Mouse (Mus musculus): ENCODE data around the gene Tmem210. TPM values are rescaled to one million over a fixed set of nuclear protein-coding genes. Genes with fewer than 3 reads are reported as not detected.

Gene Tmem210
- total RNA-seq, 1 experiment: not detected

DNA sequence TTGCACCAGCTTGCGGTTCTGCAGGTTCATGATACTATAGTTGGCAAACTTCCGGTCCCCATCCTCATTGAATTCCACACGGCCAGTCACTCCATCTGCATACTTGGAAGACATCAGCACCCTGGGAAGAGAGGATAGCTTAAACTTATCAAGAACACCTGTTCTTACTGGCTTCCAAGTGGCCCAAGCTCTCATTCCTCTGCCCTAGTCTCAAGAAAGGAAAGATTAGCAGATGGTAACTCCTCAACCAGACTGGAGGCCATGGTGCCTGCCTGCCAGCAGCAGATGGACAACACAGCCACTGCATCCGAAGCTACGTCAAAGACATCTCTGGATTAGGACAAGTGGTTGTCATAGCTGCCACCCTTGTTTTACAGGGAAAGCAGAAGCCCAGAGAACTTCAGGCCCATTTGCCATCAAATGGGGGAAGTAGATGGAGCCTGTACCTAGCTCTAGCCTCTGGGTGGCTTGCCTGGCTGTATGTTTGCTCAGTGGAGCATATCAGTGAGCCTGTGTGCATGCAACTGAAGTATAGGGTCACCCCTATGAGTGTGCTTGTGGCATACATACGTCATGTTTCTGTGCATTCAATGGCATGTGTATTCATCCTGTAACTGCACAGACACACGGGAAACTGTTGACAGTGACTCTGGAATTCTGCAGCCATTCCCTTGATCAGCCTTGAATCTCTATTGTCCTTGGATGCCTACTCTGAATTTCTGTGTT is 16.1 kb downstream of the Tmem210 start:
- TF ChIP-seq HCFC1 (IDR thresholded peaks at IDR 0.05; ENCODE audit: borderline replicate concordance, insufficient read depth, low read length) (no peak), MAFK (IDR thresholded peaks at IDR 0.05; ENCODE audit: insufficient read depth, low read depth, low read length) (no peak), ZC3H11A (IDR thresholded peaks at IDR 0.05; ENCODE audit: borderline replicate concordance, low read depth, low read length) (no peak), ZNF384 (IDR thresholded peaks at IDR 0.05; ENCODE audit: low read depth, low read length) (no peak), CHD2 (IDR thresholded peaks at IDR 0.05; ENCODE audit: low read depth, low read length) (no peak)
- no peak overlapping the region for H3K9ac ChIP-seq (ENCODE audit: insufficient read depth, low read depth, low read length, poor library complexity, severe bottlenecking)
- H3K36me3 ChIP-seq (ENCODE audit: control insufficient read depth, insufficient read depth, low read length, poor library complexity, severe bottlenecking): peaks cover 2% of the 10 kb centered on the region; the same call in 1 of the 2 replicates
- H3K9me3 ChIP-seq (ENCODE audit: control insufficient read depth, insufficient read depth, low read depth, low read length): no peaks in the 10 kb centered on the region
- no peak overlapping the region for H3K4me3 ChIP-seq (ENCODE audit: insufficient read depth in 1 of 2, low read depth in 1 of 2, low read length in 2 of 2, poor library complexity in 1 of 2, severe bottlenecking in 1 of 2)
- H3K27ac ChIP-seq (ENCODE audit: insufficient read depth, low read depth, low read length, poor library complexity, severe bottlenecking): no peak overlapping the region
- in situ Hi-C loops (cut with MboI; ENCODE audit: low sequenced_read_pairs in 2 of 2, unreplicated experiment in 2 of 2): no loop called here
- H3K4me1 ChIP-seq (ENCODE audit: control insufficient read depth in 2 of 2, insufficient read depth in 2 of 2, low read length in 2 of 2, poor library complexity in 1 of 2): peaks cover 0 to 3% of the 10 kb centered on the region in 2 experiments; a peak in 1 of 4 replicates
- DNase-seq (ENCODE audit: low read depth, low spot score): no peak

- TF ChIP-seq HCFC1 (IDR thresholded peaks at IDR 0.05; ENCODE audit: borderline replicate concordance, insufficient read depth, low read length): no peak
- TF ChIP-seq ZC3H11A (IDR thresholded peaks at IDR 0.05; ENCODE audit: borderline replicate concordance, low read depth, low read length): no peak
- no peak for TF ChIP-seq ZNF384 (IDR thresholded peaks at IDR 0.05; ENCODE audit: low read depth, low read length)
- no peaks in the 10 kb centered on the region for H3K9me3 ChIP-seq (ENCODE audit: control insufficient read depth, insufficient read depth, low read depth, low read length)
- H3K36me3 ChIP-seq (ENCODE audit: control insufficient read depth, insufficient read depth, low read length, poor library complexity, severe bottlenecking): peaks cover 2% of the 10 kb centered on the region; the same call in 1 of the 2 replicates
- H3K4me3 ChIP-seq (ENCODE audit: insufficient read depth in 1 of 2, low read depth in 1 of 2, low read length in 2 of 2, poor library complexity in 1 of 2, severe bottlenecking in 1 of 2): peak overlapping the region; percentile 53 to 56
- H3K27ac ChIP-seq (ENCODE audit: insufficient read depth, low read depth, low read length, poor library complexity, severe bottlenecking): no peak overlapping the region
- no peak for DNase-seq (ENCODE audit: low read depth, low spot score)
- peak overlapping the region; percentile 57 for H3K9ac ChIP-seq (ENCODE audit: insufficient read depth, low read depth, low read length, poor library complexity, severe bottlenecking)
- in situ Hi-C loops (cut with MboI; ENCODE audit: low sequenced_read_pairs in 2 of 2, unreplicated experiment in 2 of 2): no loop called here
- H3K4me1 ChIP-seq (ENCODE audit: control insufficient read depth in 2 of 2, insufficient read depth in 2 of 2, low read length in 2 of 2, poor library complexity in 1 of 2): peaks cover 0 to 3% of the 10 kb centered on the region in 2 experiments; a peak in 1 of 4 replicates
Measured at GRCm38 (mm10) chr2:25304657-25305541, 17.0 kb downstream of the Tmem210 start.

DNA sequence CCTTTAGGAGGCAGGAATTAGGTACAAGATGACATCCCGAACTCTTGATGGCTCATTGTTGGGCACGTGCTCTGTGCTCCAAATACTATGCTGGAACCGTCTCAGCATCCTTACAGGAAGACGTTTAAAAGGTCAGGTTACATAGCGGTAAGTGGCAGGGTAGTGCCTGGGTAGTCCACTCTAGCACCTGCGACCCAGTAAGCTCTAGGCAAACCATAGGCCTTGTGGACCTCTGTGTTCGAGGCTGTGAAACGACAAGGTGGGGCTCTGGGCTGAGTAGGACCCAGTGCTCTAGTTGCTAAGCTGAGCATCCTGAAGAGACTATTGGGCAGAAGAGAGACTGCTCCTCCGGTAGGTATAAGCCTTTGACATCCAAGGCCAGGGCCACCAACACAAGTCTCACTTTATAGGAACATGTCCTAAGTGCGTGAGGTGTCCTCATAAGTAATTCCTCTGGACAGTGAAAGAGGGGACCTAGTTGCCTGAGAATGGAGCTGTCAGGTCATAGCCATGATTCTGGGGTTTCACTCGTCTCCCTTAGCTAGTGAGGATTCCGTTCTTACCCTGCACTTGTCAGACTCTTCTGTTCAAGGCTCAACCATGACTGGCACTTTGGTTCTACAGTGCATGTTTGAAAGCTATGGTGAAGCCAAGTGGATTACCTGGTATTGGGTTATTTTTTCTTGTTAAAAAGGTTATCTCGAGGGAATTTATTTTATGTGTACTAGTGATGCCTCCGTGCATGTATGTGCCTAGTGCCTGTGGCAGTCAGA is 17.8 kb downstream of the Tmem210 start:
- H3K9ac ChIP-seq (ENCODE audit: insufficient read depth, low read depth, low read length, poor library complexity, severe bottlenecking): 0 out of 2 replicates have a peak overlapping the region, but pooled peaks have one; percentile 57
- peaks cover 0 to 3% of the 10 kb centered on the region in 2 experiments; a peak in 1 of 4 replicates for H3K4me1 ChIP-seq (ENCODE audit: control insufficient read depth in 2 of 2, insufficient read depth in 2 of 2, low read length in 2 of 2, poor library complexity in 1 of 2)
- H3K27ac ChIP-seq (ENCODE audit: insufficient read depth, low read depth, low read length, poor library complexity, severe bottlenecking): no peak overlapping the region
- peaks cover 2% of the 10 kb centered on the region; the same call in 1 of the 2 replicates for H3K36me3 ChIP-seq (ENCODE audit: control insufficient read depth, insufficient read depth, low read length, poor library complexity, severe bottlenecking)
- H3K9me3 ChIP-seq (ENCODE audit: control insufficient read depth, insufficient read depth, low read depth, low read length): no peaks in the 10 kb centered on the region
- no peak for DNase-seq (ENCODE audit: low read depth, low spot score)
- peak overlapping the region in 1 of 2 experiments; percentile 56; a peak in 2 of 4 replicates for H3K4me3 ChIP-seq (ENCODE audit: insufficient read depth in 1 of 2, low read depth in 1 of 2, low read length in 2 of 2, poor library complexity in 1 of 2, severe bottlenecking in 1 of 2)
- in situ Hi-C loops (cut with MboI; ENCODE audit: low sequenced_read_pairs in 2 of 2, unreplicated experiment in 2 of 2): no loop called here
- TF ChIP-seq HCFC1 (IDR thresholded peaks at IDR 0.05; ENCODE audit: borderline replicate concordance, insufficient read depth, low read length) (no peak), ZC3H11A (IDR thresholded peaks at IDR 0.05; ENCODE audit: borderline replicate concordance, low read depth, low read length) (no peak), ZNF384 (IDR thresholded peaks at IDR 0.05; ENCODE audit: low read depth, low read length) (no peak), CHD2 (IDR thresholded peaks at IDR 0.05; ENCODE audit: low read depth, low read length) (no peak), MAFK (IDR thresholded peaks at IDR 0.05; ENCODE audit: insufficient read depth, low read depth, low read length) (no peak)

GRCm38 (mm10) chr2:25310180-25310579 is 22.2 kb downstream of the Tmem210 start:
- 0 out of 2 replicates have a peak overlapping the region, but pooled peaks have one; percentile 2 for H3K9ac ChIP-seq (ENCODE audit: insufficient read depth, low read depth, low read length, poor library complexity, severe bottlenecking)
- in situ Hi-C loops (cut with MboI; ENCODE audit: low sequenced_read_pairs in 2 of 2, unreplicated experiment in 2 of 2): no loop called here
- no peaks in the 10 kb centered on the region for H3K36me3 ChIP-seq (ENCODE audit: control insufficient read depth, insufficient read depth, low read length, poor library complexity, severe bottlenecking)
- H3K4me1 ChIP-seq (ENCODE audit: control insufficient read depth in 2 of 2, insufficient read depth in 2 of 2, low read length in 2 of 2, poor library complexity in 1 of 2): peaks cover 3 to 18% of the 10 kb centered on the region in 2 experiments; a peak in 3 of 4 replicates
- TF ChIP-seq MAFK (IDR thresholded peaks at IDR 0.05; ENCODE audit: insufficient read depth, low read depth, low read length) (no peak), HCFC1 (IDR thresholded peaks at IDR 0.05; ENCODE audit: borderline replicate concordance, insufficient read depth, low read length) (no peak)
- H3K9me3 ChIP-seq (ENCODE audit: control insufficient read depth, insufficient read depth, low read depth, low read length): no peaks in the 10 kb centered on the region
- H3K27ac ChIP-seq (ENCODE audit: insufficient read depth, low read depth, low read length, poor library complexity, severe bottlenecking): no peak overlapping the region
- DNase-seq (ENCODE audit: low read depth, low spot score): no peak
- H3K4me3 ChIP-seq (ENCODE audit: insufficient read depth in 1 of 2, low read depth in 1 of 2, low read length in 2 of 2, poor library complexity in 1 of 2, severe bottlenecking in 1 of 2): peak overlapping the region in 1 of 2 experiments; percentile 64; a peak in 1 of 4 replicates
